Mouse (Mus musculus): Measurements from ENCODE around the gene Plekhg5.

DNA sequence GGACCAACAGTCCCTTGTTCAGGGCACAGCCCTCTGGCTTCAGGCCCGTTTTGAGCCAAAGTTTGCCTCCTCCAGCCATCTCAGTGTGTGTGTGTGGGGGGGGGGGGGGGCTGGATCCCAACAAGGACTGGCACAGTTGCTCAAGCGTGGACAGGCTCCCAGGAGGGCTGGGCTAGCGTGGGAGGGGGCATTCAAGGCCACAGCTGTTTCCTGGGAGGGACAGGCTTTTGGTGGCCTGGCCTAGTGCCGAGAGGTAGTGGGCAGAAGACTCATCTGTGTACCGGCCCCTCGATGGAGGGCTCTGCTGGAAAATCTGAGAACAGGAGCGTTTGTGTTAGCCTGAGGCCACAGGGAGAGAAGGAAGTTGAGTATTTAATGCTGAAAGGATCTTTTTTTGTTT lies 7.6 kb downstream of the Plekhg5 start:
- no peak for TF ChIP-seq CTCF (IDR thresholded peaks at IDR 0.05; ENCODE audit: borderline replicate concordance, insufficient read depth, low read depth, low read length)
- no peak for TF ChIP-seq POLR2A (IDR thresholded peaks at IDR 0.05; ENCODE audit: borderline replicate concordance, insufficient read depth, low read length)

All from cerebellum, adult 2 months (tissue).